Mouse (Mus musculus): ENCODE data around the gene 4930469K13Rik. TPM values are rescaled to one million over a fixed set of nuclear protein-coding genes. Genes with fewer than 3 reads are reported as not detected.

The 4930469K13Rik gene
- total and polyA plus RNA-seq, 3 experiments, result 0.23 to 0.29 TPM; not detected in 1

DNA sequence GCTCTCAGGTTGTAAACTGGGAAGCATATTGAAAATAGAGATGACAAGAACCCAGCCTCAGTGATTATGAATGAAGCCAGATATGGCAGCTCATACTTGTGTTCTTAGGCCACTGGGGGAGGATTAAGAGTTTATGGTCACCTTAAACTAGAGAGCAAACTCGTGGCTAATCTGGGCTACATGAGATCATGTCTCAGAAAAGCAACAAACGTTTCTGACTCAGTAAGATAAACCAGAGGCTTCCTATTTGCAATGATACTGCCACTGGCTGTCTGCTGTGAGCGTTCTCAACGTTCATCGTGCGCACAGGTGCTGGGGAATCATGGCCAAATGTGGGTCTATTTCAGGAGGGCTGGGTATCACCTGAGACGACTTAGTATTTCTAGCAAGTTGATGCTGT, 14.6 kb downstream of the 4930469K13Rik start:
- H3K9me3 ChIP-seq (replicated peaks; ENCODE audit: insufficient read depth, low read length), result no peaks in the 10 kb centered on the region
- no peak overlapping the region for H3K4me3 ChIP-seq (ENCODE audit: control insufficient read depth in 1 of 2, insufficient read depth in 1 of 2, low read depth in 2 of 2, low read length in 2 of 2)
- peaks cover 6 to 44% of the 10 kb centered on the region in 2 experiments for H3K36me3 ChIP-seq (ENCODE audit: control insufficient read depth in 1 of 2, insufficient read depth in 2 of 2, low read length in 2 of 2)
- no peak overlapping the region for H3K9ac ChIP-seq (ENCODE audit: control insufficient read depth, low read depth, low read length, poor library complexity, severe bottlenecking)
- H3K27ac ChIP-seq (ENCODE audit: control insufficient read depth, low read depth, low read length), result no peak overlapping the region
- H3K4me1 ChIP-seq (ENCODE audit: control insufficient read depth in 1 of 2, insufficient read depth in 2 of 2, low read length in 2 of 2), result no peaks in the 10 kb centered on the region
- DNase-seq (ENCODE audit: low read depth, low spot score), result no peak
- TF ChIP-seq SIN3A (IDR thresholded peaks at IDR 0.05; ENCODE audit: low read length) (no peak), TBP (IDR thresholded peaks at IDR 0.05; ENCODE audit: low read depth, low read length) (no peak), EP300 (IDR thresholded peaks at IDR 0.05; ENCODE audit: low read depth in 1 of 2, low read length in 2 of 2) (0 out of 4 replicates have a peak, but pooled peaks of 1 of the 2 experiments have one; percentile 23), ZKSCAN1 (IDR thresholded peaks at IDR 0.05; ENCODE audit: low read depth, low read length) (no peak), ETS1 (IDR thresholded peaks at IDR 0.05; ENCODE audit: low read depth, low read length) (peak; percentile 14; the same call in 1 of the 2 replicates)
- H3K27me3 ChIP-seq (ENCODE audit: control insufficient read depth in 1 of 2, insufficient read depth in 2 of 2, low read length in 2 of 2), result no peaks in the 10 kb centered on the region
- H3K79me2 ChIP-seq (ENCODE audit: control insufficient read depth, insufficient read depth, low read length, poor library complexity), result no peaks in the 10 kb centered on the region

DNA sequence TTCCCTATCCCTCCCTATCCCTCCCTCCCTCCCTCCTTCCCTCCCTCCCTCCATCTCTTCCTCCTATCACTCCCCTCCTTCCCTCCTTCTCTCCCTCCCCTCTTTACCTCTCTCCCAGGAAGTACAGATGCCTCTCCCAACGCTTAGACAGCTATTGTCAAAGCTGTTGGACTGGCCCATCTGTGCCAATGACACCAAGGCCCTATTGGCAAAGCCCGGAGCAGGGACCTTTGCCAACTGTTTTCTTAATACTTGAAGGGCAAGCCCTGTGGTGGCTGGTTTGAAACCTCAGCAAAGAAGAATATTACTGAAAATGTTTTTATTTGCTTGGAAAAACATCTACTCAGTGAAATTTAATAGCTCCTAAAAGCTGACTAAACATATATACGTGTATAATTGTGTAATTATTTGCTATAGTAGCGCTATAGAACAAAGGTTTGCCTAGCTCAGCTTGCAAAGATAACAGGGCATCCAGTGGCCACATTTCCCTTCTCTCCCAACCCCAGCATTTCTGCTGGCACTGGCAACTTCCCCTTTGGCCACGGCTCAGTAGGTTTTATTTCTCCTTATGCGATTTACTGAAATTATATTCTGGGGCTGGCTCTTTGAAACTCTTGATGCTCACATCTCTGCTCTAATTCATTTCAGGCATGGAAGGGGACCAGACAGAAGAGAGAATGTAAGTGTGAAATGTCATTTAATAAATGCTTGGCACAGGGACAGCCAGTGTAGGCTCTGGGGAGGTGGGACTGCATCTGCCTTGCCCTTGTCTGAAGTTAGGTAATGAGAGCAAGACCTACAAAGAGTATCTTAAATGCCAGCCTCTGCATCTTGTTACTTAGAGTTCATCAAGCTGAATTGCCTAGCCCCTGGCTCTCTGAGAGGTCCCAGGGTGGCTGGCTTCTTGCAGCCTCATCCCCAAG, 18.6 kb downstream of the 4930469K13Rik start:
- H3K79me2 ChIP-seq (ENCODE audit: control insufficient read depth, insufficient read depth, low read length, poor library complexity), result no peaks in the 10 kb centered on the region
- no peak overlapping the region for H3K4me3 ChIP-seq (ENCODE audit: control insufficient read depth in 1 of 2, insufficient read depth in 1 of 2, low read depth in 2 of 2, low read length in 2 of 2)
- peaks cover 6 to 49% of the 10 kb centered on the region in 2 experiments for H3K36me3 ChIP-seq (ENCODE audit: control insufficient read depth in 1 of 2, insufficient read depth in 2 of 2, low read length in 2 of 2)
- no peak overlapping the region for H3K9ac ChIP-seq (ENCODE audit: control insufficient read depth, low read depth, low read length, poor library complexity, severe bottlenecking)
- H3K27ac ChIP-seq (ENCODE audit: control insufficient read depth, low read depth, low read length), result no peak overlapping the region
- H3K27me3 ChIP-seq (ENCODE audit: control insufficient read depth in 1 of 2, insufficient read depth in 2 of 2, low read length in 2 of 2), result no peaks in the 10 kb centered on the region
- DNase-seq (ENCODE audit: low read depth, low spot score), result peak; percentile 68
- H3K4me1 ChIP-seq (ENCODE audit: control insufficient read depth in 1 of 2, insufficient read depth in 2 of 2, low read length in 2 of 2), result no peaks in the 10 kb centered on the region
- TF ChIP-seq RCOR1 (IDR thresholded peaks at IDR 0.05; ENCODE audit: low read depth, low read length) (no peak), ETS1 (IDR thresholded peaks at IDR 0.05; ENCODE audit: low read depth, low read length) (no peak), KAT2A (conservative IDR thresholded peaks at IDR 0.05; ENCODE audit: low read depth, low read length) (no peak), POLR2A (IDR thresholded peaks at IDR 0.05; ENCODE audit: control insufficient read depth in 1 of 2, insufficient read depth in 1 of 2, low read depth in 1 of 2, low read length in 2 of 2, poor library complexity in 1 of 2) (no peak), NRF1 (IDR thresholded peaks at IDR 0.05; ENCODE audit: insufficient read depth, low read depth, low read length, poor library complexity, severe bottlenecking) (no peak), EP300 (IDR thresholded peaks at IDR 0.05; ENCODE audit: low read depth in 1 of 2, low read length in 2 of 2) (peak; percentile 8 to 32; a peak in 2 of 4 replicates), CTCF (IDR thresholded peaks at IDR 0.05 in 2 of 3, conservative IDR thresholded peaks at IDR 0.05 in 1 of 3; ENCODE audit: control insufficient read depth in 1 of 3, insufficient read depth in 1 of 3, low read depth in 2 of 3, low read length in 3 of 3, poor library complexity in 1 of 3, severe bottlenecking in 1 of 3) (no peak), SIN3A (IDR thresholded peaks at IDR 0.05; ENCODE audit: low read length) (no peak), GATA1 (IDR thresholded peaks at IDR 0.05; ENCODE audit: low read depth, low read length) (peak; percentile 44), MEF2A (IDR thresholded peaks at IDR 0.05; ENCODE audit: extremely low read depth, insufficient replicate concordance, low read depth, low read length, poor library complexity, severe bottlenecking) (no peak), BHLHE40 (IDR thresholded peaks at IDR 0.05; ENCODE audit: borderline replicate concordance, low read depth, low read length) (no peak)
- no peaks in the 10 kb centered on the region for H3K9me3 ChIP-seq (replicated peaks; ENCODE audit: insufficient read depth, low read length)

All from MEL (cell line).